8 mouse cellular contexts compared by ENCODE assay signal in the genomic region with DNA sequence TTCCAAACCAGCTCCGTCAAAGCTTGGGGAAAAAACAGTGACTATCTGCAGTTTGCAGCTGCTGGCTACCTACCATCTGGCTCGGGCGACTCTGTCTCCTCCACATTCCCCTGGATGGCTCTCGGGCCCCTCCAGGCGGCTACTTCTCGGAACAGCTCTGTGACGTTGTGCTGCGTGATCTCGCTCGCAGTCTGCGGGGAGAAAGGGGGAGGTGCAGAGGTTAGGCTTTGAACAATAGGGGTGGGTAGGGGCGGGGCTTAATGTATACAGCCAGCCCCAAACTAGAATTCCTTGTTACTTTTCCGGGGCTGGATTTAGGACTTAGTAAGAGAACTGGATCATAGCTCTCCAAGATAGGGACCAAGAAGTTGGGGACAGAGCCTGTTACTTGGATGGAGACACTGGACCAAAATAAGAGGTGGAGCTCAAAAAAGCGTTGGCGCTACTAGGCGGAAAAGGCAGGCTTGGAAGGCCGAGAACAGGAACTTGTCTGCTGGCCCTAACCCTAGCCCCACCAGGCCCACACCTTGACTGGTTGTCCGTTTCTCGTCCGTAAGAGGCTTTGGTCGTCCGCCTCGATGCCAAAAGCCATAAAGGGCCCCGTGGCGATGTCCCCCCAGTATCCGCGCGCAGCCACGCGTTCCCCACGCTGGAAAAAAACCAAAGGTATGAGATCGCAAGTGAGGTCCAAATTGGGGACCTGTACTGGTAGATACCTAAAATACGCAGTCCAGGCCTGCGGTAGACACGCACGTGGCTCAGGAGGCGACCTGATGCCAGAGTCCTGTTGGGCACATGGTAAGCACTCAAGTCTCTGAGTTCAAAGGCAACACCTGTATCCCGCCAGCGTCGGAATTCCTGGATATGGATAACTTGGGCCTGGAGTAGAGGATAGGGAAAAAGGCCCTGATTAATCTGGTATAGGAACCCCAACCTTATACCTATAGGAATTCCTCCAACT. TPM values are rescaled to one million over a fixed set of nuclear protein-coding genes. Genes with fewer than 3 reads are reported as not detected.
DNase-seq lines count a peak whose midpoint lies in the region.

No protein-coding gene starts in this region.

- no peaks in the 10 kb centered on the region for H3K9me3 ChIP-seq in hindbrain, embryonic 10.5 days

- no peaks in the 10 kb centered on the region for H3K36me3 ChIP-seq in hindbrain, embryonic 10.5 days

- peaks cover 27% of the 10 kb centered on the region for H3K4me1 ChIP-seq in hindbrain, embryonic 10.5 days (replicated peaks)

- H3K27me3 ChIP-seq in hindbrain, embryonic 10.5 days (ENCODE audit: insufficient read depth, poor library complexity, severe bottlenecking): peaks cover 48% of the 10 kb centered on the region

- H3K27ac ChIP-seq in hindbrain, embryonic 10.5 days: peak overlapping the region; percentile 85

- 20% methylated on average over 40 of the region's 40 CpGs for WGBS in hindbrain, embryonic 10.5 days

- H3K4me3 ChIP-seq in hindbrain, embryonic 10.5 days: peak overlapping the region; percentile 50

- DNase-seq in Muller cell, postnatal 12 days (ENCODE audit: inconsistent ontology term): peak; percentile 91
- peak; percentile 70 for DNase-seq in cerebellum, adult 9-10 months
- peak; percentile 93 for DNase-seq in forelimb bud, embryonic 11.5 days (ENCODE audit: low read depth, low spot score)
- DNase-seq in hindbrain, embryonic 10.5 days (ENCODE audit: low spot score): peak; percentile 92
- DNase-seq in layer of hippocampus, postnatal 10 days (ENCODE audit: low spot score in 2 of 2): peak; percentile 76 to 84
- DNase-seq in lung, postnatal 36 days: peak; percentile 86
- DNase-seq in retina, postnatal 7 days (ENCODE audit: low read depth, low spot score): peak; percentile 66
- DNase-seq in urinary bladder, postnatal 14 days (ENCODE audit: low spot score): peak; percentile 79

RNA-seq across cellular contexts. Expression of a gene that starts 2.6 kb away (rescaled TPM):
- polyA plus RNA-seq in hindbrain, embryonic 10.5 days (2016; fragmentation: Nextera tagmentation; extraction: Ambion mirVana): 2.5 and 3.5 TPM in 2 replicates
- total RNA-seq in layer of hippocampus, postnatal 10 days (2021): 1 to 10 TPM in 1 of 2 experiments, under 1 TPM in 1; 0.94 to 2.0 TPM

RNA-seq across cellular contexts. Expression of a gene that starts 5.6 kb away (rescaled TPM):
- 2.5 and 2.9 TPM in 2 replicates for polyA plus RNA-seq in hindbrain, embryonic 10.5 days (2016; fragmentation: Nextera tagmentation; extraction: Ambion mirVana)
- 1 to 10 TPM; 1.2 to 1.4 TPM for total RNA-seq in layer of hippocampus, postnatal 10 days (2021)

RNA-seq across cellular contexts. Expression of a gene that starts 10.4 kb away (rescaled TPM):
- 5.7 and 6.2 TPM in 2 replicates for polyA plus RNA-seq in hindbrain, embryonic 10.5 days (2016; fragmentation: Nextera tagmentation; extraction: Ambion mirVana)
- 1 to 10 TPM; 2.0 to 2.9 TPM for total RNA-seq in layer of hippocampus, postnatal 10 days (2021)

RNA-seq across cellular contexts. Expression of a gene that starts 20.7 kb away (rescaled TPM):
- polyA plus RNA-seq in hindbrain, embryonic 10.5 days (2016; fragmentation: Nextera tagmentation; extraction: Ambion mirVana): 5.0 and 15.2 TPM in 2 replicates
- 100 to 1,000 TPM; 203 to 205 TPM for total RNA-seq in layer of hippocampus, postnatal 10 days (2021)

RNA-seq across cellular contexts. Expression of a gene that starts 25.1 kb away (rescaled TPM):
- polyA plus RNA-seq in hindbrain, embryonic 10.5 days (2016; fragmentation: Nextera tagmentation; extraction: Ambion mirVana): 40.8 and 45.8 TPM in 2 replicates
- total RNA-seq in layer of hippocampus, postnatal 10 days (2021): 100 to 1,000 TPM; 114 to 125 TPM

Comparison
In these comparisons a context has a peak if more than half of its experiments do, and no peak if none do; other contexts are left out.
1. Peak in every context shown above with its lines: DNase-seq, H3K4me3 ChIP-seq and H3K27ac ChIP-seq.